Mouse (Mus musculus): ENCODE results near the gene Ttll5. TPM values are rescaled to one million over a fixed set of nuclear protein-coding genes. Genes with fewer than 3 reads are reported as not detected.
A peak's percentile ranks its signal among the peaks of the same experiment; 100 is the strongest.

Gene Ttll5
- polyA plus RNA-seq, 1 experiment from 2014 or later, result 13.6 TPM

- no peak overlapping the region for H3K4me3 ChIP-seq
- 80% methylated on average over 10 of the region's 10 CpGs for WGBS
- H3K27me3 ChIP-seq (replicated peaks), result no peaks in the 10 kb centered on the region
- no peak overlapping the region for H3K27ac ChIP-seq (ENCODE audit: poor library complexity, severe bottlenecking)
- no peak for ATAC-seq (ENCODE audit: insufficient number of reproducible peaks, low FRiP score)
- peaks cover 22% of the 10 kb centered on the region for H3K4me1 ChIP-seq (replicated peaks)
- H3K9ac ChIP-seq, result no peak overlapping the region
- peaks cover 4% of the 10 kb centered on the region for H3K9me3 ChIP-seq (replicated peaks)
- H3K36me3 ChIP-seq, result peaks cover 30% of the 10 kb centered on the region
- no peak overlapping the region for H3K4me2 ChIP-seq
Measured at GRCm38 (mm10) chr12:85928513-85928912, 104.1 kb downstream of the Ttll5 start.

- peaks cover 40% of the 10 kb centered on the region for H3K36me3 ChIP-seq
- WGBS, result 46% methylated on average over 4 of the region's 4 CpGs
- H3K4me3 ChIP-seq, result no peak overlapping the region
- no peak overlapping the region for H3K27ac ChIP-seq (ENCODE audit: poor library complexity, severe bottlenecking)
- peaks cover 22% of the 10 kb centered on the region for H3K4me1 ChIP-seq (replicated peaks)
- peaks cover 6% of the 10 kb centered on the region for H3K9me3 ChIP-seq (replicated peaks)
- H3K9ac ChIP-seq, result no peak overlapping the region
- H3K27me3 ChIP-seq (replicated peaks), result no peaks in the 10 kb centered on the region
- no peak overlapping the region for H3K4me2 ChIP-seq
- no peak for ATAC-seq (ENCODE audit: insufficient number of reproducible peaks, low FRiP score)
Measured at GRCm38 (mm10) chr12:85929711-85930110, 105.3 kb downstream of the Ttll5 start.

- Histone ChIP-seq H3K36me3 (peaks cover 39% of the 10 kb centered on the region), H3K27ac (ENCODE audit: poor library complexity, severe bottlenecking) (no peak overlapping the region), H3K4me2 (no peak overlapping the region), H3K9ac (no peak overlapping the region), H3K27me3 (replicated peaks) (no peaks in the 10 kb centered on the region), H3K9me3 (replicated peaks) (peaks cover 6% of the 10 kb centered on the region), H3K4me1 (replicated peaks) (peaks cover 22% of the 10 kb centered on the region), H3K4me3 (no peak overlapping the region)
- ATAC-seq (ENCODE audit: insufficient number of reproducible peaks, low FRiP score), result no peak
- WGBS, result 86% methylated on average over 3 of the region's 3 CpGs
Measured at GRCm38 (mm10) chr12:85930713-85931112, 106.3 kb downstream of the Ttll5 start.

- H3K4me2 ChIP-seq, result no peak overlapping the region
- H3K9me3 ChIP-seq (replicated peaks), result peaks cover 6% of the 10 kb centered on the region
- H3K36me3 ChIP-seq, result peaks cover 42% of the 10 kb centered on the region
- peaks cover 16% of the 10 kb centered on the region for H3K4me1 ChIP-seq (replicated peaks)
- no peaks in the 10 kb centered on the region for H3K27me3 ChIP-seq (replicated peaks)
- H3K9ac ChIP-seq, result no peak overlapping the region
- H3K27ac ChIP-seq (ENCODE audit: poor library complexity, severe bottlenecking), result no peak overlapping the region
- no peak overlapping the region for H3K4me3 ChIP-seq
- ATAC-seq (ENCODE audit: insufficient number of reproducible peaks, low FRiP score), result no peak
- 87% methylated on average over 10 of the region's 10 CpGs for WGBS
Measured at GRCm38 (mm10) chr12:85933241-85933640, 108.8 kb downstream of the Ttll5 start.

GRCm38 (mm10) chr12:85937384-85937783 is 112.9 kb downstream of the Ttll5 start:
- Histone ChIP-seq H3K36me3 (peaks cover 35% of the 10 kb centered on the region), H3K4me2 (no peak overlapping the region), H3K4me1 (replicated peaks) (no peaks in the 10 kb centered on the region), H3K27ac (ENCODE audit: poor library complexity, severe bottlenecking) (no peak overlapping the region), H3K27me3 (replicated peaks) (no peaks in the 10 kb centered on the region), H3K9me3 (replicated peaks) (peaks cover 6% of the 10 kb centered on the region), H3K9ac (no peak overlapping the region), H3K4me3 (no peak overlapping the region)
- no peak for ATAC-seq (ENCODE audit: insufficient number of reproducible peaks, low FRiP score)
- WGBS, result 80% methylated on average over 5 of the region's 5 CpGs

GRCm38 (mm10) chr12:85943456-85943855 is 119.0 kb downstream of the Ttll5 start:
- no peaks in the 10 kb centered on the region for H3K9me3 ChIP-seq (replicated peaks)
- peak; percentile 29; the same call in 1 of the 2 replicates for ATAC-seq (ENCODE audit: insufficient number of reproducible peaks, low FRiP score)
- H3K27ac ChIP-seq (ENCODE audit: poor library complexity, severe bottlenecking), result no peak overlapping the region; the same call in 1 of the 2 replicates
- H3K36me3 ChIP-seq, result peaks cover 14% of the 10 kb centered on the region
- no peak overlapping the region for H3K9ac ChIP-seq
- H3K27me3 ChIP-seq (replicated peaks), result no peaks in the 10 kb centered on the region
- peaks cover 14% of the 10 kb centered on the region for H3K4me1 ChIP-seq (replicated peaks)
- no peak overlapping the region for H3K4me3 ChIP-seq
- H3K4me2 ChIP-seq, result no peak overlapping the region
- WGBS, result 18% methylated on average over 10 of the region's 10 CpGs

GRCm38 (mm10) chr12:85944419-85944818 is 120.0 kb downstream of the Ttll5 start:
- Histone ChIP-seq H3K27ac (ENCODE audit: poor library complexity, severe bottlenecking) (no peak overlapping the region), H3K4me2 (no peak overlapping the region), H3K36me3 (peaks cover 8% of the 10 kb centered on the region), H3K4me1 (replicated peaks) (peaks cover 14% of the 10 kb centered on the region), H3K9me3 (replicated peaks) (no peaks in the 10 kb centered on the region), H3K9ac (no peak overlapping the region), H3K4me3 (no peak overlapping the region), H3K27me3 (replicated peaks) (no peaks in the 10 kb centered on the region)
- 90% methylated on average over 3 of the region's 3 CpGs for WGBS
- ATAC-seq (ENCODE audit: insufficient number of reproducible peaks, low FRiP score), result no peak

GRCm38 (mm10) chr12:85947161-85947560 is 122.7 kb downstream of the Ttll5 start:
- no peak overlapping the region for H3K27ac ChIP-seq (ENCODE audit: poor library complexity, severe bottlenecking)
- no peaks in the 10 kb centered on the region for H3K27me3 ChIP-seq (replicated peaks)
- no peak overlapping the region for H3K9ac ChIP-seq
- WGBS, result 74% methylated on average over 4 of the region's 4 CpGs
- ATAC-seq (ENCODE audit: insufficient number of reproducible peaks, low FRiP score), result no peak
- H3K36me3 ChIP-seq, result peaks cover 14% of the 10 kb centered on the region; the same call in 1 of the 2 replicates
- peaks cover 14% of the 10 kb centered on the region for H3K4me1 ChIP-seq (replicated peaks)
- no peak overlapping the region for H3K4me2 ChIP-seq
- no peak overlapping the region for H3K4me3 ChIP-seq
- 0 out of 2 replicates have a peak, but pooled peaks cover 2% of the 10 kb centered on the region for H3K9me3 ChIP-seq (replicated peaks)

- no peak overlapping the region for H3K9ac ChIP-seq
- H3K4me2 ChIP-seq, result no peak overlapping the region
- peaks cover 18% of the 10 kb centered on the region for H3K36me3 ChIP-seq
- ATAC-seq (ENCODE audit: insufficient number of reproducible peaks, low FRiP score), result no peak
- no peak overlapping the region for H3K27ac ChIP-seq (ENCODE audit: poor library complexity, severe bottlenecking)
- H3K27me3 ChIP-seq (replicated peaks), result no peaks in the 10 kb centered on the region
- H3K4me1 ChIP-seq (replicated peaks), result no peaks in the 10 kb centered on the region
- WGBS, result 90% methylated on average over 6 of the region's 6 CpGs
- H3K9me3 ChIP-seq (replicated peaks), result 0 out of 2 replicates have a peak, but pooled peaks cover 2% of the 10 kb centered on the region
- no peak overlapping the region for H3K4me3 ChIP-seq
Measured at GRCm38 (mm10) chr12:85949667-85950066, 125.2 kb downstream of the Ttll5 start.

GRCm38 (mm10) chr12:85950371-85950770 is 125.9 kb downstream of the Ttll5 start:
- 87% methylated on average over 6 of the region's 6 CpGs for WGBS
- H3K36me3 ChIP-seq, result peaks cover 18% of the 10 kb centered on the region
- H3K27me3 ChIP-seq (replicated peaks), result no peaks in the 10 kb centered on the region
- no peak for ATAC-seq (ENCODE audit: insufficient number of reproducible peaks, low FRiP score)
- H3K4me3 ChIP-seq, result no peak overlapping the region
- H3K27ac ChIP-seq (ENCODE audit: poor library complexity, severe bottlenecking), result no peak overlapping the region
- no peak overlapping the region for H3K4me2 ChIP-seq
- H3K4me1 ChIP-seq (replicated peaks), result no peaks in the 10 kb centered on the region
- H3K9ac ChIP-seq, result no peak overlapping the region
- H3K9me3 ChIP-seq (replicated peaks), result 0 out of 2 replicates have a peak, but pooled peaks cover 2% of the 10 kb centered on the region

- H3K27me3 ChIP-seq (replicated peaks), result no peaks in the 10 kb centered on the region
- H3K9me3 ChIP-seq (replicated peaks), result 0 out of 2 replicates have a peak, but pooled peaks cover 2% of the 10 kb centered on the region
- no peaks in the 10 kb centered on the region for H3K4me1 ChIP-seq (replicated peaks)
- peaks cover 18% of the 10 kb centered on the region for H3K36me3 ChIP-seq
- 93% methylated on average over 4 of the region's 4 CpGs for WGBS
- no peak overlapping the region for H3K4me2 ChIP-seq
- H3K9ac ChIP-seq, result no peak overlapping the region
- no peak overlapping the region for H3K4me3 ChIP-seq
- ATAC-seq (ENCODE audit: insufficient number of reproducible peaks, low FRiP score), result no peak
- H3K27ac ChIP-seq (ENCODE audit: poor library complexity, severe bottlenecking), result no peak overlapping the region
Measured at GRCm38 (mm10) chr12:85951036-85951435, 126.6 kb downstream of the Ttll5 start.

GRCm38 (mm10) chr12:85951822-85952221 is 127.4 kb downstream of the Ttll5 start:
- no peak overlapping the region for H3K27ac ChIP-seq (ENCODE audit: poor library complexity, severe bottlenecking)
- no peak for ATAC-seq (ENCODE audit: insufficient number of reproducible peaks, low FRiP score)
- peaks cover 22% of the 10 kb centered on the region for H3K36me3 ChIP-seq
- 0 out of 2 replicates have a peak, but pooled peaks cover 2% of the 10 kb centered on the region for H3K9me3 ChIP-seq (replicated peaks)
- no peaks in the 10 kb centered on the region for H3K27me3 ChIP-seq (replicated peaks)
- WGBS, result 93% methylated on average over 1 of the region's 1 CpGs
- H3K4me1 ChIP-seq (replicated peaks), result 0 out of 2 replicates have a peak, but pooled peaks cover 3% of the 10 kb centered on the region
- H3K9ac ChIP-seq, result no peak overlapping the region
- no peak overlapping the region for H3K4me3 ChIP-seq
- no peak overlapping the region for H3K4me2 ChIP-seq
